Mouse (Mus musculus) MEL (cell line): ENCODE data around the gene Tle1.

Source experiments
- CHD1 ChIP-seq: IDR thresholded peaks from 2 replicates; pipeline ENCODE4 v1.6.1; 2012; ENCODE audit warnings: low read depth, mild to moderate bottlenecking, inconsistent platforms, low read length, improper control_type of control experiment
- CHD2 ChIP-seq: IDR thresholded peaks from 2 replicates; pipeline ENCODE4 v1.6.1; 2011; ENCODE audit warnings: low read length, improper control_type of control experiment
- CTCF ChIP-seq, 3 experiments: IDR thresholded peaks in 2 of 3; conservative IDR thresholded peaks in 1 of 3; 2 replicates each; pipeline ENCODE4 v1.5.1; 2011 to 2012; ENCODE audit warnings: low read length in 3 of 3, low read depth in 2 of 3, mild to moderate bottlenecking in 2 of 3, improper control_type of control experiment in 1 of 3, inconsistent platforms in 1 of 3, mixed read lengths in 1 of 3, moderate library complexity in 1 of 3; ENCODE audit not compliant: control insufficient read depth in 1 of 3, insufficient read depth in 1 of 3, poor library complexity in 1 of 3, severe bottlenecking in 1 of 3
- EP300 ChIP-seq, 2 experiments: IDR thresholded peaks; 2 replicates each; pipeline ENCODE4 v1.6.1; 2011; ENCODE audit warnings: improper control_type of control experiment in 2 of 2, low read length in 2 of 2, low read depth in 1 of 2, mild to moderate bottlenecking in 1 of 2
- GATA1 ChIP-seq: IDR thresholded peaks from 2 replicates; pipeline ENCODE4 v1.6.1; 2011; ENCODE audit warnings: low read depth, low read length, improper control_type of control experiment
- MAX ChIP-seq: IDR thresholded peaks from 2 replicates; pipeline ENCODE4 v1.6.1; 2011; ENCODE audit warnings: low read length, improper control_type of control experiment
- MAZ ChIP-seq: IDR thresholded peaks from 2 replicates; pipeline ENCODE4 v1.6.1; 2012; ENCODE audit warnings: low read depth, mild to moderate bottlenecking, inconsistent platforms, low read length, improper control_type of control experiment
- NELFE ChIP-seq: IDR thresholded peaks from 2 replicates; pipeline ENCODE4 v1.6.1; 2011; ENCODE audit warnings: low read depth, low read length, improper control_type of control experiment
- TAL1 ChIP-seq: IDR thresholded peaks from 2 replicates; pipeline ENCODE4 v1.6.1; 2012; ENCODE audit warnings: mild to moderate bottlenecking, inconsistent platforms, low read length, moderate library complexity, mixed read lengths
- USF1 ChIP-seq: IDR thresholded peaks from 2 replicates; pipeline ENCODE4 v1.6.1; 2014; ENCODE audit warnings: low read depth, mild to moderate bottlenecking, inconsistent platforms, low read length, improper control_type of control experiment, moderate library complexity

GRCm38 (mm10) chr4:72150460-72151131 lies 50.1 kb downstream of the Tle1 start:
- no peak for TF ChIP-seq USF1
- TF ChIP-seq TAL1: no peak
- no peak for TF ChIP-seq CHD2
- TF ChIP-seq NELFE: no peak
- no peak for TF ChIP-seq EP300 (IDR thresholded peaks at IDR 0.05; ENCODE audit: low read depth in 1 of 2, low read length in 2 of 2)
- TF ChIP-seq GATA1: no peak
- TF ChIP-seq MAX: no peak
- no peak for TF ChIP-seq CTCF (IDR thresholded peaks at IDR 0.05 in 2 of 3, conservative IDR thresholded peaks at IDR 0.05 in 1 of 3; ENCODE audit: control insufficient read depth in 1 of 3, insufficient read depth in 1 of 3, low read depth in 2 of 3, low read length in 3 of 3, poor library complexity in 1 of 3, severe bottlenecking in 1 of 3)
- TF ChIP-seq CHD1: no peak
- no peak for TF ChIP-seq MAZ
